Mouse (Mus musculus): Measurements from ENCODE around the gene Pxmp2.

Gene Pxmp2

DNA sequence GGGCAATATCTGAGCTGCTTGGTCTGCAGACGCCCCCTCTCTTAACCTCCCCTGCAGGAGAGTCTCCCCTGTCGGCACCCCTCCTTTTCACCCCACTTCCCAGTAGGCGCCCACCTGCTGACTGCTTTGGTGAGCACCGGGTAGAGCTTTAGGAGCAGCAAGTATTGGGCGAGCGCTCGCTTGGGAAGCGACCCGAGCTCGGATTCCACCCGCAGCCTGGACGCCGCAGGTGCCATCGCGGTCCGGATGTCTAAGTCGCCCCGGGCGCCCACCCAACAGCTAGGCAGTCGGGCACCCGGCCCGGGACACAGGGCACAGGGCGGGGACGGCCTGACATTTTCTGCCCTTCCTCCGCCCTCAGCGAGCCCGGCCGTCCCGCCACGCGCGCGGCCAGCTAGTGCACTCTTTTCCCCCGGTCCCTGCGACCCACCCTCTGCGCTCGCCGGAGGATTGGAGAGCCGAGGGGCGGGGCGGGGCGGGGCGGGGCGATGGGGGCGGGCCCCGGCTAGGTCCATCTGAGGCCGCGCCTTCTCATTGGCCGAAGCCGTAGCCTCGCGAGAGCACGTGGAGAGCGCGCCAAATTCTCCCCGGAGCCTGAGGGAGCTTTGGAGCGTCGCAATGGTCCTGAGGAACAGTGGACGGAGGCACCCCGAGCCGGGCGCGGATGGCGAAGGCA, at the start of gene Pxmp2, which contains the start of gene Pole:
Gene Pxmp2 (minus strand): TSS at position 417 of the 676 bp plus-strand sequence.
Gene Pole (plus strand): TSS at position 537 of the 676 bp plus-strand sequence.
- peak; percentile 57 for DNase-seq (ENCODE audit: low spot score)

DNA sequence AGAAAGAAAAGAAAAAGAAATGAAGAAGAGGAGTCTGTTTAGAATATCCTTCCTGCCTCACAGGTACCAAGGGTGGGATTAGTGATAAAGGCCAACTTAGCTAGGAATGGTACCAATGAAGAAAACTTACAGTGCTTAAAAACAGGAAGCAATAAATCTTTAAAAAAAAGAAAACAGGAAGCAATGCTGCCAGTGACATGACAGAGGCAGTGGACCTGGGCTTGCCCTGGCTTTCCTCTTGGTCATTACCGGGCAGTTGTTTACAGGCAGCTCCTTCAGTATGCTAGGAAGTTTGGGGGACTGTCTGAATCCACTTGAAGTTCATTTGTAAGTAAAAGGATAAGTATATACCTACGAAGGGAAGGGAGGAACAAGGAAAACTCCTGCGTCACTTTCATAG, 44.5 kb upstream of the Pxmp2 start:
- DNase-seq (ENCODE audit: low spot score) = no peak

DNA sequence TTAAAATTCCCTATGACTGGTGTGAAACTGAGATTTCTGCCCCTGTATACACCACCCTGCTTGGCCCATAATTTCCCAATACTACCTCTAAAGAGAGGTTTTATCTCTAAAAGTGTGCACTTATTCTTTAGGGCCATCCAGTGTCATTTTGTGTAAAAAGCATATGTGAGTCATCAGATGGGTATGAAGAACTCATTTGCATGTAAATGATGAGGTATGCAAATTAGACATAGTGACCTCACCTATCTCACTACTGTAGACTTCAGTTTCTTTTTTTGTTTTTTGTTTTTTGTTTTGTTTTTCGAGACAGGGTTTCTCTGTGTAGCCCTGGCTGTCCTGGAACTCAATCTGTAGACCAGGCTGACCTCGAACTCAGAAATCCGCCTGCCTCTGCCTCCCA, 27.1 kb upstream of the Pxmp2 start:
- no peak for DNase-seq (ENCODE audit: low spot score)

DNA sequence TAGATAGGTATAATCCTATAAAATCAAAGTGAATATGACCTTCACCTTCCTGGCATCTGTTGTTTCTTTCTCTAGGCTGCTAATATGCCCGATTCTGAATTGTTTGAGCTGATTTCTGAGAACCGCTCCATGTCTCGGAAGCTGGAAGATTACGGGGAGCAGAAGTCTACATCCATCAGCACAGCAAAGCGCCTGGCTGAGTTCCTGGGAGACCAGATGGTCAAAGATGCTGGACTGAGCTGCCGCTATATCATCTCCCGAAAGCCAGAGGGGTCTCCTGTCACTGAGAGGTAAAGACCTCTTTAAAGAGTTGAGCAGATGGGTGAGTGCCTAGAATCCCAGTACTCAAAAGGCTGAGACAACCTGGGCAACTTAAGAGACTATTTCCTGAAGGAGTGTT, 22.9 kb upstream of the Pxmp2 start:
- no peak for DNase-seq (ENCODE audit: low spot score)

DNA sequence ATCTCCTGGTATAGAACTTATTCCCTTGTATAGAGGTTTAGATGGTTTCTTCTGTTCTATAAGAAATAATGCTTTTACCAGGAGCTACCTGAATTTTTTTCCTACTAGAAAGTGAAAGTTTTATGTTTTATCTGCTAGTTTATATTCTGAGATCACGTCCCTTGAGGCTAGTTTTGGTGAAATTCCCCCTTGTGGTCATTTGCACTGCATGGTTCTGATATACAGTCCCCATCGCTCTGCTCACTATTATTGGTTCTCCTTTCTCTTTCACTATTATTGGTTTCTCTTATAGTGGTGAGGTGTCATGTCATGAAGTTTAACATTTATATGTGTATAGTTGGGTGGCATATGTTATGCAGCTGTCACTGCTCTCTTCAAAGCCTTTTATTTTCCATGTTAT, 14.6 kb upstream of the Pxmp2 start:
- no peak for DNase-seq (ENCODE audit: low spot score)

DNA sequence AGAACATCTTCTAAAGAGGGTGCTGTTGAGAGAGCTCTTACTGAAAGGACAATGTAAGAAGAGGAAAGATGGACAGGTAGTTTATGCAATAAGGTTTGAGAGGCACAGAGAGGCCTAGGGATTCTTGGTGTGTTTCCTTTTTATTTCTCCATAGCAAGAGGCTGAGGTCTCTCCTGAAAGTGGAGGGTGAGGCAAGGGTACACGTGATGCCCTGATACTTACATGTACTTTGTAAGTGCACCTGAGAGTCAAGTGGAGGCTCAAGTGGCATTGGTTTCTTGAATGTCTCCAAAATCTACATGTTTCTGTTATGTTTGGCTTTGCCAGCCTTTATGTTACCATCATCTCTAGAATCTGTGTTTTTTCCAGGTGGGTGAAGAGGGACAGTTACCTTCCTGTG, 10.7 kb upstream of the Pxmp2 start:
- no peak for DNase-seq (ENCODE audit: low spot score)

DNA sequence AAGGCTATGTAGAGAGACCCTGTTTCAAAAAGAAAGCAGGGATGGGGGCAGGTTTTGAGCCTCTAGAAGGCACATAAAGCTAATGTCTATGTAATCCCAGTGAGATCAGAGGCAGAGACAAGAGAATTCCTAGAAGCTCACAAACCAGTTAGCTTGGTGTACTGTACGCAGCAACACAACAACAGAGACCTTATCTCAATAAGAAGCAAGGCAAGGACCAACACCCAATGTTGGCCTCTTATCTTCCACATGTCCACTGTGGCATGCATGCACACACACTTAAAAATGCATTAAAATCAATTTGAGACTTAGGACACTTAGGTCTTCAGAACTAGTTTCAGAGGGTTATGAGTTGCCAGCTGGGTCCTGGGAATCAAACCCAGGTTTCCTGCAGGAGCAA, 5.7 kb upstream of the Pxmp2 start:
- no peak for DNase-seq (ENCODE audit: low spot score)

DNA sequence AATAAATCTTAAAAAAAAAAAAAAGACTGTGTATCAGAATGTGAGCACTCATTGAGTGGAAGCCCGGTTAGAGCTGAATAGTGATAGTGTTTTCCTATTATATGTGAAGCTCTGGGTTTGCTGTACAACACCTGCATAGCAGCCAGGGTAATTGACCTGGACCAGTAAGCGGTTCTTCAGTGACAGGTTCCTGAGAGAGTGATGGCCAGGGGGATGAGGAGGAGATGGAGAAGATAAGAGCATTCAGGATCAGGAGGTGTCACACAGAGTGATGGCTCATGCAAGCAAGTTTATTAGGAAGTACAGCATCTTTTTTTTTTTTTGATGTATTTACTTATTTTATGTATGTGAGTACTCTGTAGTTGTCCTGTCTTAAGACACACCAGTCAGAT, 1.1 kb upstream of the Pxmp2 start:
- no peak for DNase-seq (ENCODE audit: low spot score)

DNA sequence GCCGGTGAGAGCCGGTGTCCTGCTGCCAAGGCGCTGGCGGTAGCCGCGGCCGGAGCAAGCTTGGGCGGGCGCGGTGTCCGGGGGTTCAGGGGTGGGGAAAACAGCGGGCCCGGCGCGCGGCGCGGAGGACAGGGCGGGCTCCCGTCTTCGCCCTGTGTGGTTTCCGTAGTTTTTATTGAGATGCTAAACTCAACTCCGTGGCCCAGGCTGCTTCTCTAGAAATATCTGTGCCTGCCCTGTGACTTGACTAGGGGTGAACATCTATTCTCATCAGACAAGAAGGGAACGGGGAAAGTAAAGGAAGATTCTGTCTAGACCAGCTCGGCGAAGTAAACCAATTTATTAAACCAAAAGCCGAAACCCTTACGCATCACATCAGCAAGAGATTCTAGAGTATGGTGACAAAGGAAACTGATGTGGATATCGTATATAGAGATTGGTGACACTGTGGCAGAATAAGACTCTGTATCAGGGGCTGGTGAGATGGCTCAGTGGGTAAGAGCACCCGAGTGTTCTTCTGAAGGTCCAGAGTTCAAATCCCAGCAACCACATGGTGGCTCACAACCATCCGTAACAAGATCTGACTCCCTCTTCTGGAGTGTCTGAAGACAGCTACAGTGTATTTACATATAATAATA, 579 bp upstream of the Pxmp2 start:
- no peak for DNase-seq (ENCODE audit: low spot score)

DNA sequence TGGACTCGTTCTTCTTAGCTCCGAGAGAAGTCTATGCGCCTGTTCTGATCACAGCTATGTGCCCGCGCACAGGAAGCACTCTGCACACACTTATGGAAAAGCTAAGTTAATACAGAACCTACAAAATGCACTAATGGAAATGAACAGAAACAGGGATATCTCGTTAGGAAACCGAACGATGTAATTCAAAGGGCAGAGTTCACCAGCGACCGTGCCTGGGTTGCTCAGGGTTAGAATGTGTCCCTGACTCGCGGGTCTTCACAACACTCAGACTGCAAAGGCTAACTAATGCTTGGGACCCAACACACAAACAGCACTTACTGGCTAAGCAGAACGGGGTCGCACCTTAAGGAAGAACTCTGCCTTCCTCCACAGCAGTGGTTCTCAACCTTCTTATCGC, 830 bp downstream of the Pxmp2 start:
- no peak for DNase-seq (ENCODE audit: low spot score)

DNA sequence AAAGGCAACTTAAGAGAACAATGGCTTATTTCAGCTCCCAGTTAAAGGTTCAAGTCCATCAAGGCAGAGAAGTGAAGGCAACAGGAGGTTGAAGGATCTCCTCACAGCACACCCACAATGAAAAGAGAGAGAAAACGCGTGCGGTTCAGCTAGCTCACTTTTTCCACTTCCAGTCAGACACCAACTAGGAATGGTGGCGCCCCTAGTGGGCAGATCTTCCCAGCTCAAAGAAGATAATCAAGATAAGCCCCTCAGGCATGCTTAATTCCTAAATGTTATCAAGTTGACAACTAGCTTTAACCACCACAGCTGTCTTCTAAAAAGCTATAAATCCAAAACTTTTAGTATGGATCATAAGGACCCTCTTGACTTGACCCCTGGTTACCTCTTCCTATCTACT, 1.4 kb downstream of the Pxmp2 start:
- no peak for DNase-seq (ENCODE audit: low spot score)

DNA sequence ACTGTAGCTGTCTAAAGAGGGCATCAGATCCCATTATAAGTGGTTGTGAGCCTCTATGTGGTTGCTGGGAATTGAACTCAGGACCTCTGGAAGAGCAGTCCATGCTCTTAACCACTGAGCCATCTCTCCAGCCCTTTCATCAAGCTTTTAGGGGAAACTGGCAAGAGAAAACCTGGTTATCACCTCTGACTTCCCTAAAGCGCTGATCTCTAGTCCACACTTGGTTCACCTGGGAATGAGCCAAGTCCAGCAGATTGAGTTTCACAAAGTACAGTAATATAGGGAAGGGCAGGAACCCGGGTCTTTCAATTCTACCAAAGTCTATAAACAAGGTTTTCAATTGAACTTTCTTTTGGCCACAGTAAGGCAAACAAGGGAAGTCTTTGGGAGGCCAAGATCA, 4.0 kb downstream of the Pxmp2 start:
- no peak for DNase-seq (ENCODE audit: low spot score)

DNA sequence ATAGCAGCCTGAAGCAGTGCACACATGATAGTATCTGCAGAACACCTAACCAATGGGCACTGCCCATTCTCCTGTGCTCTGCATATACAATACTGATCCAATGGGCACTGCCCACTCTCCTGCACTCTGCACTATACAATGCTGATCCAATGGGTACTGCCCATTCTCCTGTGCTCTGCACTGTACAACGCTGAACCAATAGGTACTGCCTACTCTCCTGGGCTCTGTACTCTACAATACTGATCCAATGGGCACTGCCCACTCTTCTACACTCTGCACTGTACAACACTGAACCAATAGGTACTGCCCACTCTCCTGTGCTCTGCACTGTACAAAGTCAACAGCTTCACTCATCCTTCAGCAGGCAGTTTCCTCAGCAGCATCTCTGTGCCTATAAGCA, 9.1 kb downstream of the Pxmp2 start:
- DNase-seq (ENCODE audit: low spot score) = no peak

DNA sequence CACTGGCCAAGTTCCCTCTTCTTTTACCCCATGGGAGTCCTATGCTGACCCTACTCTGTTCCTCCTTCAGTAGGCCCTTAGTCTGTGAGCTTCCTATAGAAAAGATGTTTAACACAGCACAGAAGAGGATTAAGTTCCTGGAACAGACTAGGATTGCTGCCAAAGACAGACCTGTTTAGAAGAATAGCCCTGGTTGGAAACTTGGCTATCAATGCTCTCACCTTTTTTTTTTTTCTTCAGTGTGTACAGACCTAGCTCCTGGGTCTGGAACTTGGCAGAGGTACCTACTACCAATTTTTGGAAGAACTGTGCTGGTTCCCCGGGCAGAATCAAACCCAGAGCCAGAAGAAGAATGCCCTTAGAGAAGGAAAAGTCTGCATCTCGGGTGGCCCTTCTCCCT, 9.6 kb downstream of the Pxmp2 start:
- DNase-seq (ENCODE audit: low spot score) = no peak

DNA sequence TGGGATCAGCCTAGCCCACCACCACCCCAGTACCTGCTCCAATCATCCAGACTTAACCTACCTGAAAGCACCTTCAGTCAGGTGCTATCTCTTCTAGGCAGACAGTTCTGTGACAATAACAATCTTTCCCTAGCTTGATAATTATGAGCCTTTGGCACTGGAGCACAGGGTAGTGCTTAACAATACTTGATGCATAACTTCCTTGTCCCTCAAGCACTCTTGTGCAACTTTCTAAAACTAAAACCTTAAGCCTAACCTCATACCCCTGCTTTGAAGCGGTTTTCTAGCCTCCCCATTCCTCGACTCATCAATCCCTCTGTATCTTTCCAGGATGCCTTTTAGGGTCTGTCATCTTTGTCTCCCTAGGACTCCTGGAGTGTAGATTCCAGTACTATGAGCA, 11.1 kb downstream of the Pxmp2 start:
- DNase-seq (ENCODE audit: low spot score) = no peak

DNA sequence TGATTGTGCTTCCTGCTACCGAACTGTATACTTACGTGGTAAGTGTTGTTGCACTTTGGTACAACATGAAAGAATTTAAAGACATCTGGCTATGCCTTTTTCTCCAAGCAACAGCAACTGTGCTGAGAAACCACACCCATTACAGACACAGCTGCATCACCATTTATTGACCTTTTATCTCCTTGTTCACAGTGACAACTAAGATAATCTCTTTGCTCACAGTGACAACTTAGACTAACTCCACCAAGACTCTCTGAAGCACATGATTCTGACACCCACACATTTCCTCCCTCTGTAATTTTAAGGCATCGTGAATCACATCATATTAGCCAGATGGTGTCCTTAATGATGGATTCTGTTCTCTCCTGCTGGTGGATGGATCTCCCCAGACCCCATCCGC, 11.8 kb downstream of the Pxmp2 start:
- no peak for DNase-seq (ENCODE audit: low spot score)

DNA sequence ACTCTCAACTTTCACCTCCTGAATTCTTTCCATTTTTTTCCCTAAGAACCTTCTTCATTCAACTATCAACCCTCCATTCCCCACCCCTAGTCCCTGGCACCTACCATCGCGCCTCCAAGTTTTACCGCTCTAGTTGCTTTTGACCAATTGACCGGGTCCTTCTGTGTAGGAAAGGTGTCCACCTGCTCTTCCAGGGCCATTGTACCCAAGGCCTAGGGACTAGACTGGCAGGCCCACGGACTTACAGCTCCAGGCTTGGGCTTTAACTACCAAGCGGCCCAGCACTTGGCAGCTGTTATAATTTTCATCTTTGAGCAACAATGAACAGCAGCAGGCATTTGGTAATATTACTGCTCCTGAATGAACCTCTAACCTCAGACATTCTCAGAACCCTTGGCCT, 15.7 kb downstream of the Pxmp2 start:
- no peak for DNase-seq (ENCODE audit: low spot score)

DNA sequence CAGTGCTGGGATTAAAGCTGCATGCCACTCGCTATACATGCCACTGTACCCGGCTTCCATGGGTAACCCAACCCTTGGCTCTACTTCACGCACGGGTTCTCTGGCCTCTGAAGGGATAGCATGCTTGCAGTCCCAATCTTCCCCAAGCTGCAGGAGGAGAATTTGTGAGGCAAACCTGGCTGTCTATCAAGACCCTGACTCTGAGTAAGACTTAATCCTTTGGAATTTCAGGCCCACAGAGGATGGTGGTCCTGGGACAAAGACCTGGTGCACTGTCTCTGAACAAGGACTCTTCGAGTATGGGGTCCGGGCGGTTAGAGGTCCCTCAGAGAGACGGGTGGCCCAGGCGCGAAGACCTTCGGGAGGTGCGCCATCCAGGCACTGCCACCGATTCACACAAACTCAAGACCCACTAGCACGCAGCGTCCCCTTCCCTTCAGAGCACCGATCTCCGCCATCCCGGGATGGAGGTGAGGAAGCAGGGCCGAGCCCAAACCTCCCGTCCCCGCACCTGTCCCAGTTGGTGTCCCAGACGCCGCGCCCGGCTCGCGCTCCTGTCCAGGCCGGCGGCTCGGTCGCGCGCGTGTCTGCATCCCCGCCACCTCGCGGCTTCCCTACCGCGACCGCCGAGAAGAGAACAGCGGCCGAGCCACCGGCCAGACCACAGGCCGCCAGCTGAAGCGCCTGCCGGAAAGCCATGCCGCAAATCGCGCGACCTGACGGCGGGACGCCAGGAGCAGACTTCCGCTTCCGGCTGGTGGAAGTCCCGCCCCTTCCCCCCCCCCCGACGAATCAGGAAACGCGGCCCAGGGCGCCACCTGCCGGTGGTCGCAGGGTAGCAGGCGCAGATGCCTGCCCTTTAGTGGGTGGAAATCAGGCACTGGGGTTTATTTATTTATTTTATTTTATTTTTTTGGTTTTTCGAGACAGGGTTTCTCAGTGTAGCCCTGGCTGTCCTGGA, 16.6 kb downstream of the Pxmp2 start, which contains the start of gene Pgam5:
Gene Pgam5 (minus strand): TSS at position 773 of the 961 bp plus-strand sequence.
- DNase-seq (ENCODE audit: low spot score) = peak; percentile 57

DNA sequence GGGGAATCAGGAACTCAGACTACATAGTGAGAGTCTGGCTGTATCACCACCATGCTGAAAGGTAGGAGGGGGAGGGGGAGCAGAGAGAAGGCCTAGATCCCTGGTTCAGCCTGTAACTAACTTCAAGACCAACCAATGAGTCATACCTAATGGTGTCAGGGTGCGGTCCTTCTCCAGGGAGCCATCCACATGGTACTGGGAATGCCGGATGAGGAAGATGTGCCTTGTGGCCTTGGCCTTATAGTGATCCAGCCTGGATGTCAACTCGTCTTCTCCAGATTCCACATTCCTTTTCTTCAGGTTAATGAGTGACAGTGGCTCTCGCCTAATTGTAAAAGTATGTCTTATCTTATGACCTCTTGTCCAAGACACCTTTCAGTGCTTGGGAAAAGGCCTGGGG, 19.0 kb downstream of the Pxmp2 start:
- no peak for DNase-seq (ENCODE audit: low spot score)

DNA sequence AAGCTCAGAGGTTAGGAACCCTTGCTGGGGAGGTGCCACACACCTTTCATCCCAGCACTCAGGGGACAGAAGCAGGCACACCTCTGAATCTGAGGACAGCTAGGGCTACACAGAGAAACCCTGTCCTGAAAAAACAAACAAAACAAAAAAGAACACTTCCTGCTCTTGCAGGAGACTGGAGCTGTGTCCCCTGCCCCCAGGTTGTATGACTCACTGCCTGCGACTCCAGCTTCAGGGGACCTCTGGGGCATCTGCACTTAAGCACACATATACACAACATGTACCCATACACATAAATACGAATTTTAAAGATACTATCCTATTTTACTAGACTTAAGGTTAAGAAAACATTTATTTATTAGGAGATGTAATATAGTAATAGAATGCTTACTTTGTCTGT, 41.9 kb downstream of the Pxmp2 start:
- no peak for DNase-seq (ENCODE audit: low spot score)

DNA sequence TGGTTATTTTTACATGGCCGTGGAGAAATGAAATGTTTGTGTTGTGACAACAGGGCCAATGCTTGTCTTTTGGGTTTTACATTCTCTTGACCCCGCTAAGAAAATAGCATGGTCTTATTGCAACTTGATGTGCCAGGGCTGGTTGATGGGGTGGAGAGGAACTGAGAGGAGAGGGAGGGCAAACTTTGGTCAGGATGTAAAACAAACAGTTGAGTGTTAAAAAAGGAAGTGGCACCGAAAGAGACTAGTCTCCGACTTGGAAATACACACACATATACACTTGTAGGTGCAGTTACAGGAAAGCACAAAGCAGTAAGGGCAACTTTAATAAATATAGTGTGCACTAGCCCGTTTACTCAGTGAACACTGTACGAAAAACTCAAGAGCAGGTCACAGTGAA, 53.6 kb downstream of the Pxmp2 start:
- DNase-seq (ENCODE audit: low spot score) = no peak

DNA sequence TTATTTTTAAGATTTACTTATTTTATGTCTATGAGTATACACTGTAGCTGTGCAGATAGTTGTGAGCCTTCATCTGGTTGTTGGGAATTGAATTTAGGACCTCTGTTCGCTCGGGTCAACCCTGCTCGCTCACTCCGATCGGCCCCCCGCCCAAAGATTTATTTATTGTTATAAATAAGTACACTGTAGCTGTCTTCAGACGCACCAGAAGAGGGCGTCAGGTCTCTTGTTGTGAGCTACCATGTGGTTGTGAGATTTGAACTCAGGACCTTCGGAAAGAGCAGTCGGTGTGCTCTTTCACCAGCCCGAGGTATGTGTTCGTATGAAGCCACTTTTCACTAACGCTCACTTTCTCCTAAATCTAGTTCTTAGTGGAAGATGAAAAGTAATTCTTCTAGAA, 54.3 kb downstream of the Pxmp2 start:
- DNase-seq (ENCODE audit: low spot score) = no peak

All from layer of hippocampus, adult 9-10 months (tissue).